Mouse (Mus musculus): Measurements from ENCODE around the gene Fstl5.

Gene Fstl5

DNA sequence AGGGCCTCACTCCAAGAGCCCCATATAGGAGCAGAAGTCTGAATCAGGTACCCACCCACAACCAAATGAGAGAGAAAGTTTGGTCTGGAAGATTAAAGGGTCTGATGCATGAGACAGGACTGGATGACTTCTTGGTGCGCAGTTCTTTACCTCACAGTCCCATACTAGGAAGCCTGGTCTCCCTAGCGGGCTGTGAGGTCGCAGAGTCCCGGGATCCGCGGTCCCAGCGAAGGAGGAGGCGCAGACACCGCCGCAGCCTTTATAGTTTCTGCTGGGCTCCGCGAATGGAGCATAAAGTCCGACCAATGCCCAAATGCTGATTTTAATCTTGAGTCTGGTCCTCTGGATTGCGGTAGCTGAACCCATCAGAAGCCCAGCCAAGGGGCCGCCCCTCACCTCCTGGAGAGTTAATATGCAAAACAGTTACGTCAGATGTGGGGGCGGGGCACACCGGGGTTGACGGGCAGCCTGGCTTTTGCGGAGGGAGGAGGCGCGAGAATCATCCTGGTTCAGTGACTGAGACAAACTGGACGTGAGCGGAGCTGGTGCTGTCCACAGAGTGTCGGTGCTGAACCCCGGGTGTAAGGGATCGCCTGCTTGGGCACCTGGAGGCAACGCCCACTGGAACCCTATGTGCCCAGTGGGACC is at the start of gene Fstl5:
TSS of gene Fstl5 (plus strand) at position 211 of the 648 bp plus-strand sequence.
- peak; percentile 6 for DNase-seq (ENCODE audit: low read depth, low spot score)

GRCm38 (mm10) chr3:76025523-76025922 is 48.5 kb upstream of the Fstl5 start:
- DNase-seq (ENCODE audit: low read depth, low spot score), result no peak

- no peak for DNase-seq (ENCODE audit: low read depth, low spot score)
Measured at GRCm38 (mm10) chr3:76051124-76051523, 22.9 kb upstream of the Fstl5 start.

GRCm38 (mm10) chr3:76061996-76062395 is 12.1 kb upstream of the Fstl5 start:
- no peak for DNase-seq (ENCODE audit: low read depth, low spot score)

DNA sequence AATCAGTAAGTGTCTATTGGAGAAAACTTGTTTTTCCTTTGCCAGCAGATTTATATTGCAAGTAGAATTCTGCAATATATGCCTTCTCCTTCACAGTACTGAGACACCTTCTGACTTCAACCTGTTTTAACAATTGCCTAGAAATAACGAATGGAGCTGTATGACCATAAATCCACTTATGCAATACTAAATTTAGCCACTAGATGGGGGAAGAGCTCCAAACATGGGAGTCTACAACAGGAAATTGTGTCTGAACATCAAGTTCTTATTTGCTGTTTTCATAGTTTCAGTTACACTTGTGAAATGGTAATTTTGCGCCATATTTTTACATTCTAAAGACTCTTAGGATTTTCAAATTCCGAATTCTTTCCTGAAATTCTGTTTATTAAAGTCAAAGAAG is 6.2 kb upstream of the Fstl5 start:
- DNase-seq (ENCODE audit: low read depth, low spot score), result peak; percentile 91

DNA sequence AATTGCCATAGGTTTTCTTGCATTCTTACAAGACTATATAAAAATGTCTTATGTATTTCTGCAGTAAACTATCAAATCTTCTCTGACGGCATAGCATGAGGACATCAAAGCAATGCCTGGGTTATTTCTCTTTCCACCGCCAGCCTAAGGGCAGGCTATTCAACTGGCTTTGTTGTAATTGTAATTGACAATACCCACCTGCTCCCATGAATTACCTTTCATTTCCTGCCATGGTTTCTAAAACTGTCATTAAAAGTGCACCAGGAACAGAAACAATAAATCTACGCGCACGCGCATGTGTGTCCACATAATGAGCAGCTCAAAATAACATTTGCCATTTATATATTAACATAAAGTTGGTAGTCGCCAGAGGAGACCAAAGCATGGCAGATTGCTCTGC is 1.2 kb upstream of the Fstl5 start:
- DNase-seq (ENCODE audit: low read depth, low spot score), result no peak

- no peak for DNase-seq (ENCODE audit: low read depth, low spot score)
Measured at GRCm38 (mm10) chr3:76140445-76140844, 66.4 kb downstream of the Fstl5 start.

DNA sequence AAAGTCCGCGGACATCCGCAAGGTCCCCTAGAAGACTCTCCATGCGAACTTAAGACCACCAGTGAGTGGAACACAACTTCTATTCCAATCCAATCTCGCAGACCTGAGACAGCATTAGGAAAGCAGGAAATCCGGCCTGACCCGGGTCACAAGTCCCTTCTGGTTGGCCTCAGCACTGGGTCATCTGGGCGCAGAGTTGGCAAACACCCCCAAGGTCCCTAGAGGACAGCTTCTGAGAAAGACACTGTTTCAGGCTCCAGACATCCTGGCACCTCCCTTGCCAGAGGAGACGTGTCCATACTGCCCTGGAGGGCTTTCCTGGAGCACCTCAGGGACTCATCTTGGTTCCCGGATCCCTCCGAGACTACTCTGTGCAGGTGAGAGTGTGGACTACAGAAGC is 73.8 kb downstream of the Fstl5 start:
- DNase-seq (ENCODE audit: low read depth, low spot score), result no peak

DNA sequence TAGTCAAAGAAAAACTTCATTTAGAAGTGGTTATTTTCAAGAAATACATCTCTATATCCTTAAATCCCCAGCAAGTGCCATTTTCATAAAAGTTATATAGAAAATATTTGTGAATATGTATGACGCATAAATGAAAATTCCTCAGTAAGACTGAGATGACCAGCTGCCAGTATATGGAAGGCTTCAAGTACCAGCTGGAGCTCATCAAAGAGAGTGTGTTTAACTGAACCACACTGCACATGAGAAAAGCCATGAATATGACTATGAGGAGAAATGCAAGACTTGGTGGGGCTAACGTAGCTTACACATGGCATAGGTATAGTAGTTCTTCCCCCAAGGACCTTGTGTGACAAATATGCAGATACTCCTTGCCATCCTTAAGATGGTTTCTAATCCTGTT is 164.8 kb downstream of the Fstl5 start:
- no peak for DNase-seq (ENCODE audit: low read depth, low spot score)

DNA sequence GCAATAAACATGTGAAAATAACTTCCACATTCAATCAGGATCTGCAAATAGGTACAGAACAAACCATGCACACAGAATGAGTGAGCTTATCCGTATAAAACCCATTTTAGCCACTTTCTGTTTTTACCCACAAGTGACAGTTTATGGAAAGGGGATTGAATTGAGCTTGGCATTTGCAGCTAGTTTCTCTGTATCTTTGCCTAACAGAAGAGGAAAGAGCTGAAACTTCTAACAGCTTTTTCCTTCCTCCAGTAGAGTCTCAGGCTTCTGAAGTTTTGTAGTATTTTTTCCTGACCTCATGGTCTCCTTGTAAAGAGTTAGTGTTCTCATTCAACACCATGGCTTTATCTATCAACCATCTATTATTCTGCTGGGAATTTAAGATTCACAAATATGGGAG is 177.3 kb downstream of the Fstl5 start:
- no peak for DNase-seq (ENCODE audit: low read depth, low spot score)

DNA sequence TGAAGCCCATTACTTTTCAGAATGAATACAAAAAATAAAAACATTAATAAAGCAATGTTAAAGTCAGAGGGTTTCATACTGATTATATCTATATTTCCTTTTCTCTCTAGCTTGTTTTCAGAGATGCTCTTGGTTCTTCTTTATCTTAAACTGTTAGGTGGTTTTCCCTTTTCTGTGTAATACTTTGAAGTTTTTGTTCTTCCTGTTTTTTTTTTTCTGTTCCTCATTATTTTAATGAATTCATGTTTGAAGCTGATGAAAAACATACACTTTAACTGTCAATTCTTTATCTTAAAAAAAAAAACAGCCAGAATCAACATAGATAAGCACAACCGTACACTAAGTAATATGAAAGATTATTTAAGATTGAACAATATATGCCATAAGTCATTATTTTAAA is 218.9 kb downstream of the Fstl5 start:
- DNase-seq (ENCODE audit: low read depth, low spot score), result no peak

GRCm38 (mm10) chr3:76294394-76294793 is 220.3 kb downstream of the Fstl5 start:
- DNase-seq (ENCODE audit: low read depth, low spot score), result no peak

GRCm38 (mm10) chr3:76301026-76301773 is 227.1 kb downstream of the Fstl5 start:
- no peak for DNase-seq (ENCODE audit: low read depth, low spot score)

- peak; percentile 16 for DNase-seq (ENCODE audit: low read depth, low spot score)
Measured at GRCm38 (mm10) chr3:76316991-76317390, 242.9 kb downstream of the Fstl5 start.

GRCm38 (mm10) chr3:76319531-76319930 is 245.5 kb downstream of the Fstl5 start:
- no peak for DNase-seq (ENCODE audit: low read depth, low spot score)

- DNase-seq (ENCODE audit: low read depth, low spot score), result no peak
Measured at GRCm38 (mm10) chr3:76322431-76322830, 248.4 kb downstream of the Fstl5 start.

- no peak for DNase-seq (ENCODE audit: low read depth, low spot score)
Measured at GRCm38 (mm10) chr3:76336922-76337321, 262.9 kb downstream of the Fstl5 start.

GRCm38 (mm10) chr3:76367000-76367399 is 292.9 kb downstream of the Fstl5 start:
- DNase-seq (ENCODE audit: low read depth, low spot score), result no peak

DNA sequence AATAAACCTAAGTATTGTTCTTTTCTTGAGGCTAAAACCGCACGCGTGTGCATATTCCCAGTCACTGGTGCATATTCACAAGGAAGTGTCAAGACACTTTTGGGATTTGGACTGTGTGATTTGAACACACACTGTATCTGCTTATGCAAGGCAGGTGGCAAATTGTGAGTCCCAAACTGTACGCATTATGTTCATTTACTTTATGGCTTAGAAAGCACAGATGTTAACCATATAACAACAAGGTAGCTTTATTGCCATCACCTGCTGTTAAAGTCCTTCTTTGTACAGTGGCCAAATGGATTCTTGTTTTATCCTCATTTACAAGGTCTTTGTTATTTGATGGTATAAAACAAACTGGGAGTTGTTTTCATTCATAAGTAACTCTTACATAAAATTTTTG is 295.8 kb downstream of the Fstl5 start:
- no peak for DNase-seq (ENCODE audit: low read depth, low spot score)

GRCm38 (mm10) chr3:76428775-76429372 is 354.8 kb downstream of the Fstl5 start:
- DNase-seq (ENCODE audit: low read depth, low spot score), result peak; percentile 27

DNA sequence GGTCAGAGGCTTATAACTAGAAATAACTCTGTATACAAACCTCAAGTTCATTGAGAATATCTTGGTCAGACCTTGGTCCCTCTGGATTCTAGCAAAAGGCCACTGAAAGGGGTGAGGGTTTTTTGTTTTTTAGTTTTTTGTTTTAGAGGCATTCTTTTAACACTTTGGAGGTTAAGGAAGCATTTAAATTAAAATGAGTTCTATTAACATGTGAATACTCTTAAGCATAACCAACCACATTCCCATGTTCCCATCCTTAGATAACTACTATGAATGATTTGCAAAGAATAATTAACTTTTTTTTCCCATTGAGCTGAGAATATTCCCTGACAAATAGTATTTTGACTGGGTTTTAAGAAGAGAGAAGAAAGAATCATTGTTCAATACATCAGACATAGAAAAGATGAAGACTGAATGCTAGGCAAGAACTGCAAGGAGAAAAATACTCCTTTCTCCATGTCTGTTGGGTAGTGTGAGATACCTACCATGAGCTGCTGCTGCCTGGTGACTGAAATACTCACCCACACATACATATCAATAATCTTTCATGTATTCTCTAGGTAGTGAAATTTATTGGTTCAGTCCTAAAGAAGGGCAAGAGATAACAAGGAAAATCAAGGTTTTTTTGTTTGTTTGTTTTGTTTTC is 393.3 kb downstream of the Fstl5 start:
- no peak for DNase-seq (ENCODE audit: low read depth, low spot score)

GRCm38 (mm10) chr3:76468147-76468546 is 394.1 kb downstream of the Fstl5 start:
- no peak for DNase-seq (ENCODE audit: low read depth, low spot score)

Measured in 3T3-L1 (cell line).